Mouse (Mus musculus) heart, adult 8-10 months (tissue): ENCODE measurements around the gene Csnk2b. TPM values are rescaled to one million over a fixed set of nuclear protein-coding genes. Genes with fewer than 3 reads are reported as not detected.

ENCODE experiments used
- total RNA-seq, 4 experiments: library from RNA; stranded (reverse); gene quantifications; 2 replicates each; pipeline ENCODE4 v1.2.4; 2022

The Csnk2b gene
- total RNA-seq, 4 experiments from 2014 or later = 152 to 184 (median 155) TPM

Other genes with a start within 250 kb of the Csnk2b start
- gene Zbtb12, start 242.6 kb downstream of the Csnk2b start, total RNA-seq = 1 to 10 TPM; 8.5 to 9.9 (median 9.1) TPM
- gene Gm20547, start 240.0 kb downstream of the Csnk2b start, total RNA-seq = not detected
- gene C2, start 223.8 kb downstream of the Csnk2b start, total RNA-seq = 1 to 10 TPM; 1.8 to 4.1 (median 3.0) TPM
- 10 to 100 TPM; 41.5 to 45.8 (median 42.4) TPM for gene Ehmt2, start 223.6 kb downstream of the Csnk2b start, total RNA-seq
- not detected for gene Slc44a4, start 207.6 kb downstream of the Csnk2b start, total RNA-seq
- 10 to 100 TPM; 13.0 to 16.1 (median 14.4) TPM for gene Neu1, start 190.8 kb downstream of the Csnk2b start, total RNA-seq
- 1 to 10 TPM; 1.4 to 5.5 (median 2.6) TPM for gene Hspa1b, start 162.8 kb downstream of the Csnk2b start, total RNA-seq
- gene Gm20481, start 152.1 kb downstream of the Csnk2b start, total RNA-seq = not detected
- gene Hspa1a, start 149.9 kb downstream of the Csnk2b start, total RNA-seq = 1 to 10 TPM; 1.8 to 7.5 (median 3.6) TPM
- 10 to 100 TPM in 2 of 4 experiments, 1 to 10 TPM in 2; 8.7 to 13.3 (median 11.0) TPM for gene Hspa1l, start 149.3 kb downstream of the Csnk2b start, total RNA-seq
- gene Lsm2, start 140.2 kb downstream of the Csnk2b start, total RNA-seq = 10 to 100 TPM; 17.5 to 21.7 (median 17.9) TPM
- 10 to 100 TPM; 28.3 to 31.4 (median 29.3) TPM for gene Vars, start 121.1 kb downstream of the Csnk2b start, total RNA-seq
- gene Vwa7, start 105.5 kb downstream of the Csnk2b start, total RNA-seq = 10 to 100 TPM; 12.0 to 18.5 (median 16.6) TPM
- not detected for gene Sapcd1, start 94.0 kb downstream of the Csnk2b start, total RNA-seq
- under 1 TPM in 2 of 4 experiments, not detected in 2; 0.33 to 0.56 TPM for gene Msh5, start 75.3 kb downstream of the Csnk2b start, total RNA-seq
- gene Clic1, start 72.1 kb downstream of the Csnk2b start, total RNA-seq = 10 to 100 TPM; 21.6 to 33.8 (median 30.0) TPM
- gene Ddah2, start 63.0 kb downstream of the Csnk2b start, total RNA-seq = 10 to 100 TPM; 13.5 to 22.7 (median 21.5) TPM
- gene Ly6g6c, start 56.7 kb downstream of the Csnk2b start, total RNA-seq = not detected
- 1 to 10 TPM in 1 of 4 experiments, under 1 TPM in 3; 0.34 to 1.0 (median 0.85) TPM for gene Mpig6b, start 55.9 kb downstream of the Csnk2b start, total RNA-seq
- not detected for gene Ly6g6e, start 45.2 kb downstream of the Csnk2b start, total RNA-seq
- under 1 TPM in 3 of 4 experiments, not detected in 1; 0.69 to 0.95 (median 0.85) TPM for gene Ly6g6d, start 44.0 kb downstream of the Csnk2b start, total RNA-seq
- gene Ly6g6f, start 36.4 kb downstream of the Csnk2b start, total RNA-seq = under 1 TPM in 1 of 4 experiments, not detected in 3; 0.24 TPM
- gene Abhd16a, start 32.8 kb downstream of the Csnk2b start, total RNA-seq = 10 to 100 TPM; 60.7 to 64.8 (median 62.3) TPM
- not detected for gene Ly6g5c, start 13.8 kb downstream of the Csnk2b start, total RNA-seq
- not detected for gene Ly6g5b, start 6.6 kb downstream of the Csnk2b start, total RNA-seq
- 10 to 100 TPM in 1 of 4 experiments, 1 to 10 TPM in 3; 6.6 to 10.2 (median 8.2) TPM for gene Gpank1, start 598 bp downstream of the Csnk2b start, total RNA-seq
- gene D17H6S53E, start 4.3 kb upstream of the Csnk2b start, total RNA-seq = 10 to 100 TPM; 27.8 to 33.4 (median 30.3) TPM
- gene Apom, start 10.0 kb upstream of the Csnk2b start, total RNA-seq = under 1 TPM in 1 of 4 experiments, not detected in 3; 0.26 TPM
- 100 to 1,000 TPM; 233 to 266 (median 242) TPM for gene Bag6, start 13.1 kb upstream of the Csnk2b start, total RNA-seq
- gene Prrc2a, start 42.8 kb upstream of the Csnk2b start, total RNA-seq = 100 to 1,000 TPM; 130 to 143 (median 140) TPM
- gene Aif1, start 54.0 kb upstream of the Csnk2b start, total RNA-seq = 1 to 10 TPM; 1.9 to 3.3 (median 2.4) TPM
- gene Lst1, start 66.4 kb upstream of the Csnk2b start, total RNA-seq = 1 to 10 TPM; 1.8 to 3.6 (median 2.6) TPM
- 1 to 10 TPM in 1 of 4 experiments, under 1 TPM in 3; 0.69 to 1.6 (median 0.80) TPM for gene Ltb, start 72.4 kb upstream of the Csnk2b start, total RNA-seq
- under 1 TPM; 0.25 to 0.97 (median 0.52) TPM for gene Tnf, start 80.0 kb upstream of the Csnk2b start, total RNA-seq
- under 1 TPM in 1 of 4 experiments, not detected in 3; 0.44 TPM for gene Lta, start 83.3 kb upstream of the Csnk2b start, total RNA-seq
- gene Gm16181, start 98.8 kb upstream of the Csnk2b start, total RNA-seq = under 1 TPM in 1 of 4 experiments, not detected in 3; 0.72 TPM
- gene Atp6v1g2, start 111.6 kb upstream of the Csnk2b start, total RNA-seq = 1 to 10 TPM; 1.7 to 3.6 (median 1.9) TPM
- 1 to 10 TPM; 8.2 to 9.4 (median 8.5) TPM for gene Nfkbil1, start 113.7 kb upstream of the Csnk2b start, total RNA-seq
- gene Ddx39b, start 119.7 kb upstream of the Csnk2b start, total RNA-seq = 10 to 100 TPM; 76.7 to 92.1 (median 86.6) TPM
- gene H2-D1, start 140.7 kb upstream of the Csnk2b start, total RNA-seq = 100 to 1,000 TPM; 108 to 169 (median 117) TPM
- 1 to 10 TPM in 3 of 4 experiments, under 1 TPM in 1; 0.53 to 1.5 (median 1.4) TPM for gene H2-Q1, start 198.4 kb upstream of the Csnk2b start, total RNA-seq
- 1 to 10 TPM in 2 of 4 experiments, under 1 TPM in 2; 0.84 to 1.3 (median 1.1) TPM for gene H2-Q2, start 220.2 kb upstream of the Csnk2b start, total RNA-seq